Mouse (Mus musculus) ovary, adult 18-20 months (tissue): ENCODE measurements at regions not wholly inside any gene's neighbourhood (a gene's known extent, or its start where the extent isn't known, plus 50 kb on each side); places are given as distances from the start of the nearest gene placed in this dataset.

Experiments
- DNase-seq: peaks from one replicate; pipeline ENCODE4 v3.0.0; 2022; ENCODE audit warnings: low spot score, mixed read lengths

DNA sequence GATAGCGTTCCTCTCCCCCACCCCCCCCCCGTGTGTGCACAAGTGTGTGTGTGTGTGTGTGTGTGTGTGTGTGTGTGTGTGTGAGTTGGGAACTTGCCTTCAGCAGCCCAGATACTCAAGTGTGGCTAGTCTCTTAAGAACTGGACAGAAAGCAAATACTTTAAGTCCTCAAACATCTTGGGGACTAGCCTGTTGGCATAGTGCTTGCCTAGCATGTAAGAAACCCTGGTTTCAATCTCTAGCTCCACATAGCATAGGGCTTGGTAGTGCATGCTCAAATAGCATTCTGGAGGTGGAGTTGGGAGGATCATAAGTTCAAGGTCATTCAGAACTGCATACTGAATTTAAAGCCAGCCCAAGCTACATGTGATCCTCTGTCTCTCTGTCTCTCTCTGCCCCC lies 117.5 kb upstream of the Btg1 start:
- no peak for DNase-seq

DNA sequence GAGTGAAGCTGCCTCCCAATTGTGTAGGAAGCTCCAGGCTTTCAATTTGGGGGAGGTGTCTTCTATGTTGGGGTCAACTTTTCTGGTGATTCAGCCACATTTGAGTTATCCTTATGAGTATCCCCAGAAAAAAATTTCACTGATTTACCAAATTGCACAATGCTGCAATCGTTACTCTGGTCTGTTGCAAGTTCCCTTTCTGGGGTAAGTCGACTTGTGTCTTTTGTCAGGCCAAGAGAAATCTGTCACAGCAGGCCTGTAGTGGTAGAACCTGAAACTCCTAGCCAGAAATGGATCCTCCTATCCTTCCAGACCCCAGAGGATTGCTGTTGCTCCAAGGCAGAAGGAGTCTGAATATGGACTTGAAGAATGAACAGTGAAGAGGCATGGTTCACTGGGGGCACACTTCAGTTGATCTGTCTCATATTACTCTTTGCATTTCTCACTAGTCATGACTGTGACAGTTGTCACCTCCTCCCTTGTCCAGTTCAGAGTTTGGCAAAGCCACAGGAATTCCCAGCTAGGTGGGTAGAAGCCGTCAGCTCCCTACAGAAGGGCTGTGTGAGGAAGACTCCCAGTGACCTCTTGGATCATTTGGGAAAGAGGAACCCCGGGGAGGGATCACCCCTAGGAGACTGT lies 114.6 kb upstream of the Btg1 start:
- no peak for DNase-seq

DNA sequence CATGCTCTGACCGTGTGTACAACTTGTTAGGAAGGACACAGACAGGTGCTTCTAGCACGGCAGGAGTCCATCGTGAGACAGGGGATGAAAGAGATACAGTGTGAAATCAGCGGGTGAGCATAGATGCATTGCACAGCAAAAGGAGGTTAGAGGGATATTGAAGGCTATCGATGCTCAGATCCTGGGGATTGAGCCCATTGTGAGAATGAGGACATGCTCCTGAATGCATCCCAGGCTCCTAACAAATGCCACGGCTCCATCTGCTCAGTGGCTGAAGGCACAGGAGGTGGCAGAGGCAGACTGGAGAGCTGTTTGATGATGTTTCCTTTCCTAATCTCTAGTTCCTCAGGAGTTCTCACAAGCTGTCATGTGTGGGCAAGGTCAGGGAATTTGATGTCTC lies 114.1 kb upstream of the Btg1 start:
- no peak for DNase-seq

DNA sequence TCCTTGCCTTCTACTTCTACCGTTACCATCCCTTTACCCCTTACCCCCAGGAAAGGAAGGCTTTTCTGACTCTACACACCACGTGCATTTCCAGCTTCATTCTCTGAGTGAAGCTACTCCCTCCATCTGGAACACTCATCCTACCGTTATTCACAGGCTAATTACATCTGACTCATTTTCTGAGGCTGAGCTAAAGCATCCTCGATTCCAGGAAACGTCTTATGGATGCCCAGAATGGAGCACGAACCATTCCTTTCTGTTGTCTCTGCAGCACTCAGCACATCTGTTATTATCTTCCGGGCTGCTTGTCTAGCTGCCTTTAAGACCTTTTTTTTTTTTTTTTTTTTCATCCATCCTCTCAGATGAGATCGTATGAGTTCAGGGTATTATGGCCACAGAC lies 112.5 kb upstream of the Btg1 start:
- DNase-seq, result no peak

DNA sequence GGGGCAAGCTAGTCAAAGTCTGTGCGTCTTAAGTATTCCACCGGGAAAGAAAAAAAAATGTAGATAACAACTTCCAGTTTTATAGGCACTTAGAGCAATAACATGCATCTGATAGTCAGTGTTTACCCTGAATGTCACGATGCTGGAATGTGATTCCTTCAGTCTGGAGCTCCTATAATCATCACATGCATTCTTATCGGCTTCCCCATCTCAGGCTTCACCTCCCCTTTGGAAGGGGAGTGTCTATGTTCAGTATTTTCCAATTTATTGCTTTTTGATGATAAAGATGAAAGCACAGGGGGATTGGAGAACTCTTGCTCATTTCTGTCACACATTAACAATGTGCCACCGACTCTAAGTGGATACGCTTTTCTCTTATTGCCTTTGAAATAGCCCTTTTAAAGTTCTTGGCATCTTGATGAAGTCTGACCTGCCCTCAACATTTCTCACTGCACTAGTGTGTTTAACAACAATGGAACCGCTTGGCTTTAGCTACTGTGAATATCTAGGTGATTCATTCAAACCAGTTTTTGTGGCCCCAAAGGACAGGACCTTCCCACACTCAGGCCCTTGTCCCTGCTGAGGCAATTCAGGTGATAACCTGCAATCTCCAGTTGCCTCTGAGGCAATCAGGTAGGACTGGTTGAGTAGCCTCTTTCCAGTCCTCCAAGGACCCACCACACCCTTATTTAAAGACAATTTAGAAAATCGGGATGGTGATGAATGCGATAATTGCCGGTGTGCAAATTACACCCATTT lies 101.5 kb upstream of the Btg1 start:
- DNase-seq, result no peak

DNA sequence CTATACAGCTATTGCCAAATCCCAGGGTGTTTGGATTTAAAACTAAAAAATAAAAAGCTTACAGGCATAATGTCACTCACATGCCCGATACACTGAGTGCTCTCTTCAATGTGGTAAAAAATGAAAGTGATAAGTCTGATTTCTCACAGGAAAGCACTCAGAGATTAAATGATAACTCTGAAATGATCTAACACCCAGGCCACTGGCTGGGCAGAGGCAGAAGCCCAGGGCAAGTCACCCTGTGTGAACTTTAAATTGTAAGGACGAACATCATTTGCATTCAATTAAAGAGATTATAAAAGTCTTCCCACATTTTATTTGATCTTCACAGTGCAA lies 100.9 kb upstream of the Btg1 start:
- DNase-seq, result no peak

DNA sequence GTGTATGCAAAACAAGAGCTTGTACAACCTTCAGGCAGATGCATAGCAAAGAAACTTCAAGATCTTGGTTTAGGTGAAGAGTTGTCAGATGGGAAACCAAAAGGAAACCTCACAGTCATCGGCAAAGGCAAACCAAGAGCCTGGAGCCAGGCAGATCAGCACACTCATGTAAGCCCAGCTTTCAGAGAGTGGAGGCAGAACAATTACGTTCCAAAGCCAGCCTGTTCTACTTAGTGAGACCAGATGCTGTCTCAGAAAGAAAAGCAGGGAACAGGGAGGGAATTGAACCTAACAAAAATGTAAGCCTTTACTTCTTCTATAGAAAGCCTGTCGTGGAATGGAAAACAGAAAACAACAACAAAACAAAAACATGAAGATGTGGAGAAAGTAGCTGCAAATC lies 97.4 kb upstream of the Btg1 start:
- no peak for DNase-seq

DNA sequence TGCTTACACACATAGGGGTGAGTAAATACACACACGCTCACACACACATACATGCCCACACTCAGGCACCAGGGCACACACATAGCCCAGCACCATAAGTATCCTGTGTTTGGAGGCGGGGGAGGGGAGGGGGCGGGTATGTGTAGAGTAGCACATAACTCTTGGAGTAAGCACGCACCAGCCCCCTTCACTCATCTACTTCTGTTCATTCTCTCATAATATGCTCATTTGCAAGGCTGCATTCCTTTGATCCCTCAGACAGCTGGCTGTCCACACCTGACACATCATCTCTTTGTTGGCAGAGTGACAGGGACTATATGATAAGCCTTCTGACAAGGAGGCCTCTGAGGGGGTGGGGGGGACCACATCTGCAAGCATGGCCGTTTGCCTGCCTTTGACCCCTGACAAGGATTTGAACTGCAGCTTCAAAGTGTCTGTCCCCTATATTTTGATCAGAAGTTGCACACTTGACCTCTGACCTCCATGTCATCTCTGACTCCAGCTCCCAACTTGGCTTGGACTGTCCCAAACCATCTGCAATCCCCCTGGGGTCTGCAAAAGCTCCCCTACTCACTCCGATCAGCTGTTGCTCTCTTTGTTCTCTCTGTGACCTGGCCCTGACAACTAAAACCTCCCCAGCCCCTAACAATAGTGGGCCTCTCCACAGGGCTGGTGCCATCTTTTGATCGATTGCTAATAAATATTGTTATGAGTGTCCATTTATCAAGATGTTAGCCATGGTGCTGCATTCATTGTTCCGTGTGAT lies 95.6 kb upstream of the Btg1 start:
- no peak for DNase-seq

DNA sequence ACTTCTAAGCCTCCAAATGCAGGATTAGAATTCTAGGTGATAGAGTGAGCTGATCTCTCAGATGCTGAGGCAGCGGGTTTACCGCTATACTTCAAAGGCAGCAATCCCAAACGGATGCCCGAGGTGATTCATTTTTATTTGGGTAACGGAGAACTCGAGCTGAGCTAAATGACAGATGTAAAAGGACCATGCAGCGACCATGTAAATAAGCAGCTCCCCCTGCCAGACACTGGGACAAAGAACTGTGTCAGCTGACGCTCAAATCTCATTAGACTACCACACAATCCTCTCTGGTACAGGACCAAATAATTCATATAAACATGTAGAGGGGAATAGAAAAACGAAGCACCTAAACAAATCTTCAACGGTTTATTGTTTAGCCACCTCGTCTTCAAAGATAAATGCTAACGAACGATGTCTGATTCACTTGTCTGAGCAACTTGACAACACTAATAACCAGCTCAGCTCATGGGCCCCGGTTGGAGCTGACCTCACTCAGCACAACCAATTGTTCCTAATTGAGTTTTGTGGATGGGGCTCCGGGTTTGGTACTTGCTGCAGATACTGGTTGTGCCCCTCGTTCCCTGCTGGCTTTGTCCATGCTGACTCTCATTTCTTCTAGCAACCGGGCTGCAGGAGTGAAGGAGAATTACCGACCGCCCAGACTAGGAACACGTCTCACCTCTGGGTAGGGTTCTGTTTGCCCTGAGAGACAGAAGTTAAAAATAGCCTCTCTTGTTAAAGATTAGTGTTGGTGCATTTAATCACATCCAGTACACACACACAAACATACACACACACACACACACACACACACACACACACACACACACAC lies 92.6 kb upstream of the Btg1 start:
- DNase-seq, result no peak

DNA sequence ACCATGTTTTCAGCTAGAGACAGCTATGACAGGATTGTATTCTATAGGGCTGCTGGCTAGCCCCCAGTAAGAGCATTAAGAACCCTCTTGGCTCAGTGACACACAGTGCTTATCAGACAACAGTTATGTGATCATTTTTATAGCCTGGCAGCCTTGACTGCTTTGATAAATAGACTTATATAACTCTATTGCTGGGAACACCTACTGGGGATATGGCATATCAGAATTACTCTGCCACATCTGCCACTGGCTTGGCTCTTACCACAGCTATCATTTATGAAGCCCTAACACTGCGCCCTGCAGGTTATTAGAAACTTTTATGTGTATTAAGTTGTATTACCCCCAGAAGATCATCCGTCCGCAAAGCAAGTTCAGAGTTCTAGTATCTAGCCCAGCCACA lies 88.9 kb upstream of the Btg1 start:
- DNase-seq, result no peak

DNA sequence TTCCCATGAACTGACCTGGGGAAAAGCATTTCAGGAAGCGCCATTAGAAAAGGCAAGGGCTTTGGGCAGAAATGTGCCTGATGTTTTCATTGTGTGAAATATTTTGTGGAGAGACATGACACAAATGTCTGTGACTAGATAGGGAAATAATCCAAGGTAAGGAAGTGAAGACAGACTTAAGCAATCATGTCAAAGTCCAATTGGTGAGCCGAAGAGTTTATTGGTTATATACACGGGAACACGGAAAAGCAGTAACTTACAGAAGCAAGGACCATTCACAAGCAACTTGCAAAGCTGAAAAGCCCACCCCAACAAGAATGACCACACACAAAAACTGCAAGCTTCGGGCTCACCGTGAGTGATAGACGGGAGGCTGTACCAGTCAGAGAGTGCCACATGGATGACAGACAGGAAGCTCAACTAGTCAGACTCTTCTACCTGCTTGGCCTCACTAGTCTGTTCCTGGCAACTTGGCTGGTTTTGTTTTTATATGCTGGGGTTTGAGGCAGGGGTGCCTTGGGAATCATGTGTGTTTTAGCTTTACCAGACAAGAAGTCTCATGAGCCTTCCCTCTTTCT lies 82.2 kb upstream of the Btg1 start:
- no peak for DNase-seq

DNA sequence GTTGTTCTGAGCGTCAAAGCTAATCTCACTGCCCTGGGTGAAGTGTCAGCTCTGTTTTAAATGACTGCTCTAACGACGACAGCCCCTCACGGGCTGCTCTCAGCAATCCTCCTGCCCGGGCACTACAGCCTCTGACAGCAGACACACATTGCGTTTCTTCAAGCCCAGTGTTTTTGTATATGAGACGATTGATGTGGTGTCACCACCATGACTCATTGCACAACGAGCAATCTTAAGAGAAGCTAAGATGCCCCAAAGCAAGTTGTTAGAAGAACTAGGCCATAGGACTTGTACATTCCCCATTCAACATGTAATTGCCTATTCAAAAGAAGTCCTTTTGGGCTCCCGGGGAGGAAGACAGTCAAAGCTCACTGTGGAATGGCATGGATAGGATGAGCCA lies 81.3 kb upstream of the Btg1 start:
- no peak for DNase-seq

DNA sequence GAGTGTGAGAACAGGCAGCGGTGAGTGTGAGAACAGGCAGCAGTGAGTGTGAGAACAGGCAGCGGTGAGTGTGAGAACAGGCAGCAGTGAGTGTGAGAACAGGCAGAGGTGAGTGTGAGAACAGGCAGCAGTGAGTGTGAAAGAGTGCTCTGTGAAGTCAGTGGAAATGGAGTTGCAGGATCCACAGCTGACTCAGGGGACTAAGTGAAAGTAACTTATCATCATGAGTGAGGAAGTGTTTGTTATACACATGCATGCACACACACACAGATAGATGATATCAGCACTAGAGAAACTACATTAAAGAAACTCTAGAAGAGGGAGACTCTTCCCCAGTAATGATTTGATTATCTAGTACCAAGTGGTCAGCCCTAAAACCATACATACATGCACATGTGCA lies 76.0 kb upstream of the Btg1 start:
- no peak for DNase-seq

DNA sequence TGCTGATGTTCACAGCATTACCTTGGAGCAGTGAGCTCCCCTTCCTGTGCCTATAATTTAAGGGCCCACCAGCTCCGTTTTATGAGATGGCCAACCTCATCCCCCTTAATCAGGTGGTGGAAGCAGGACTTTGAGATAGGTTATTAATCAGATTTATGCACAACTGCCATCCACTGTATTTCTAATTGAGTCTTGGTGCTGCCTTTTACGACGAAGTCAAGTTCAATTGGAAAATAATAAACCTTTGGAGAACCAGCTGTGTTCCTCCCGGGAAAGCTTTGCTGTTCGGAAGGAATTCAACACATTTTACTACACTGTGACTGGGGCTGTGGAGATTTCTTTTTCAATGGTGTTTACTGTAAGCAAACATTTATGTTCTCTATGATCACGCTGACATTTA lies 71.5 kb upstream of the Btg1 start:
- no peak for DNase-seq

DNA sequence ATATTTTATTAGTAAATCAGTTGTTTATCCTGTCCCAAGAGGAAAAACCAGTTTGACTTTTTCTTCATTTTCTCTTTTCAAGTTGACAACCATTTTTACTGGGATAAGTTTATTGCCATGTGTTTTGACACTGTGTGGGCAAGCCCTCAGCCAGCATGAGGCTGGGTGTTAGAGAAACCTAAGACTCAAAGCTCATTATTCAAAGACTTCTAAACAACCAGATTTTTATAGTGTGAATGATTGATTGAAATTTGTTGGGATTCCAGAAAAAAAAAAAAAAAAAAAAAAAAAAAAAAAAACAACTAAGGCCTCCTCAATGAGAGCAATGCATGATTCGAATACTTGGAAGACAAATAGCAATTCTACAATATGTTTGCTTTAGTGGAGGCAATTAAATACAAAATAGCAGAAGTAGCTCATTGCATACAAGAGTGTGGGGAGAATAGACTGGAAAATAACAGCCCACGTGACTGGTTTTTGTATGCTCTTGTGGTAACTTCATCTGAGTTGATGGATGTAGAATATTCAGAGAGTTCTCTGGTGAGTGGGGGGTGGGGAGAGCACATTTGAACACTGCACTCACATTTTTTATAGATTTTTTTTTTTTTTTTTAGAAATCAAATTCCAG lies 70.9 kb upstream of the Btg1 start:
- DNase-seq, result no peak

DNA sequence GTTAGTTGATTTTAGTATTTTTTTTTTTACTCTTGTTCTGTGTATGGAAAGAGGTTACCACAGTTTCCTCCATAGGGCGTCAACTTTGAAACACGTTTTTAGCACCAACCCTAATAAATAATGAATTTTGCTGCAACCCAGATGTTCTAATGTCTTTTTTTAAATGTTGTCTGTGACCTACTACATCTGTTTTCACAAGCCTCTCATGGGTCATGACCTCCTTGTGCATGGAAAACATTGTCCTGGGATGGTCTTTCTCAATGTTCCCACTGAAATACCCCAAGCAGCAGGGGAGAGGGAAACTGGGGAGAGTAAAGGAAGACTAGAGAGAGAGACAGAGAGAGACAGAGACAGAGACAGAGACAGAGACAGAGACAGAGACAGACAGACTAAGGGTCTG lies 67.2 kb upstream of the Btg1 start:
- no peak for DNase-seq

DNA sequence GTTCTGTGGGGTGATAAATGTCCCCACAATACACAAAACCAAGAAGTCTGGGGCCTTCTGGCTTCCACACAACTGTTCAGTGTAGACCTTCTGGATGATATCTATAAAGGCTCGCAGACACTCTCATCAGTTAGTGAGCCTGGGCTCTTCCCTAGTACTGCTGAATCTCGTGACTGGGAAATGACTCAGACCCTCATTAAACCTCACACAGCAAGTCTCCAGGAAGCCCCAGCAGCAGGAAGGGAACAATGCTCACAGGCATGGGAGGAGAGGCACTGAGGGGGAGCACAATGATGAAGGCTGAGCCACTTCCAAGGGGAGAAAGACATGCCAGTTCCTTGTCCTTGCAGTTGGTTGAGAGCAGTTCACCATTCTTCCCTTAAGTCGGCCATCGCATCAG lies 66.5 kb upstream of the Btg1 start:
- no peak for DNase-seq

DNA sequence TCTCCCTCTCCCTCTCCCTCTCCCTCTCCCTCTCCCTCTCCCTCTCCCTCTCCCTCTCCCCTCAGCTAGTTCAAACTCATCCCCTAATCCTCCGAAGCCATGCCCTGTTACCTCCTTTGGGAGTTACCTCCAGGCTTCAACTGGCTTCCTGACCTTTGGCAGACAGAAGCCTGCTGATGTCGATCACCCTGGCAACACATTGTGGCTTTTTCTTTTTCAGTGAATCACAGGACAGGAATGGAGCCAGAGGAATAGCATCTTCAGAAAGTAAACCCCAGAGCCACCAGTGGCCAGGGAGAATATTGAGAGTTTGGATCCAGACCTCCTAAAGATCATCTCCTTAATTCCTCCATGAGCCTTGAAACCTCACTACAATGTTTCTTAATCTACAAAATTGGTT lies 59.5 kb upstream of the Btg1 start:
- no peak for DNase-seq

DNA sequence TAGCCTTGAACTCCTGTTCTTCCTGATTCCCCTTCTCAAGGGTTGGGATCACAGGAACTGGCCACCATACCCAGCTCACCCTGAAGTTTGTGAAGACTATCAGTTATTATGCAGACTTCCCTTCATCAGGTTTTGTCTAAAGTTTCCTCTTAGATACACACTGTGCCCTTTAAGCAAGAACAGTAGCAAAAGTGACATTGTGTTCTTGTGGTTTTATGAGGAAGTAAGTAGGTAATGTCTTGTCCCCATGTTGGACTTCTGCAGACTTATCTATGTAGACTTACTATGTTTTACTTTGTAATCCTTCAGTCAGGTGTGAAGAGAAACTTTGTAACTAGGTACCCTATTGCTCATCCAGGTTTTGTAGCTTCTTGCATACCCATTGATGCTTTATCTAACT lies 51.5 kb upstream of the Btg1 start:
- DNase-seq, result no peak
